Mouse (Mus musculus) cortical plate, adult 2 months (tissue): ENCODE results near the gene Kpna7.

Experiments
- CTCF ChIP-seq: fragments of 200-500 bp; IDR thresholded peaks from 2 replicates; pipeline ENCODE4 v1.5.1; 2011; ENCODE audit warnings: mild to moderate bottlenecking, control low read depth, low read length; ENCODE audit not compliant: insufficient read depth; ENCODE audit errors: extremely low read depth
- POLR2A ChIP-seq: fragments of 200-500 bp; IDR thresholded peaks from 2 replicates; pipeline ENCODE4 v1.6.1; 2011; ENCODE audit warnings: mild to moderate bottlenecking, low read length, control low read depth; ENCODE audit not compliant: insufficient read depth; ENCODE audit errors: extremely low read depth

DNA sequence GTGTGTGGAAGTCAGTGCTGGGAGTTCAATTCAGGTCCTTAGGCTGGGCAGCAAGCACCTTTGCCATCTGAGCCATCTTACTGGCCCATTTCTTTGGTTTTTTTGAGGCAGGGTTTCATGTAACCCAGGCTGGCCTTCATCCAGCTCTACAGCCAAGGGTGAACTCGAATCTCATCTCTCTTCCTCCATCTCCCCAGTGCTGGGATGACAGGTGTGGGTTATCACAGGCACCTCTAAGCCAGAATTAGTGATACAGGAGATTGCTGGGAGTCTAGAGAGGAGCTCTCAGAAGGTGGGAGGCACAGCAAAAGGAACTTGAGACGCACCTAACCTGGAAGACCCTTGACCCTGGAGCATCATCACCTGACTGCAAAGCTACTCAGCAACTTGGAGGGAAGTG lies 29.6 kb upstream of the Kpna7 start:
- TF ChIP-seq POLR2A (no peak), CTCF (no peak)
